Mouse (Mus musculus) gastrocnemius, postnatal 10 days (tissue): ENCODE data around the gene Pth1r. TPM values are rescaled to one million over a fixed set of nuclear protein-coding genes. Genes with fewer than 3 reads are reported as not detected.

Experiments used
- DNase-seq: peaks from one replicate; pipeline ENCODE4 v3.0.0; 2021; ENCODE audit warnings: mixed read lengths
- total RNA-seq, 2 experiments: library from RNA; stranded (reverse); gene quantifications; 2 replicates each; pipeline ENCODE4 v1.2.3; 2021

Pth1r gene
- total RNA-seq, 2 experiments from 2014 or later, result 4.1 to 11.8 TPM

GRCm38 (mm10) chr9:110716775-110717174 is 30.2 kb downstream of the Pth1r start:
- peak; percentile 46 for DNase-seq

GRCm38 (mm10) chr9:110715426-110715825 is 31.5 kb downstream of the Pth1r start:
- DNase-seq, result no peak

- no peak for DNase-seq
Measured at GRCm38 (mm10) chr9:110713389-110713788, 33.6 kb downstream of the Pth1r start.

GRCm38 (mm10) chr9:110712545-110712944 is 34.4 kb downstream of the Pth1r start:
- no peak for DNase-seq

- DNase-seq, result no peak
Measured at GRCm38 (mm10) chr9:110711996-110712395, 34.9 kb downstream of the Pth1r start.

GRCm38 (mm10) chr9:110711532-110711931 is 35.4 kb downstream of the Pth1r start:
- no peak for DNase-seq

- peak; percentile 63 for DNase-seq
Measured at GRCm38 (mm10) chr9:110709640-110710258, 37.2 kb downstream of the Pth1r start.

DNA sequence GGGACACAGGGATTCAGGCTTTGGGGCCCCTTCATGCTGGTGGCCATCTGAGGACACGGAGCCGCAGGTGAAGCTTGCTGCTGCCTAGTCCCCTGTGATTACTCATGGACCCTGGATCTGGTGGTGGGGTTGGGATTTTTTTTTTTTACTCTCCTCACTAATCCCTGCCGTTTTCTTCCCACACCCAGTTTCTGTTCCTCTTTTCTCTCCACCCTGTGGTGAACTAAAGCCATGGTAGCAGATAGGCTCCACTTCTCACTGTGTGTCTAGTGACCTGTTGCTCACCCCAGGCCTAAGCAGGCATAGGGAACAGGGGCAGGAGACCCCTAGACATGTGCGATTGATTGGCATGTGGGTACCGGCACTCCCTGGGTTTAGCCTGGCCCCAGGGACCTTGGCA is 40.2 kb downstream of the Pth1r start:
- DNase-seq, result no peak

- DNase-seq, result no peak
Measured at GRCm38 (mm10) chr9:110703951-110704350, 43.0 kb downstream of the Pth1r start.

- no peak for DNase-seq
Measured at GRCm38 (mm10) chr9:110702848-110703247, 44.1 kb downstream of the Pth1r start.

GRCm38 (mm10) chr9:110701114-110702032 is 45.6 kb downstream of the Pth1r start:
- DNase-seq, result no peak

GRCm38 (mm10) chr9:110699574-110699973 is 47.4 kb downstream of the Pth1r start:
- no peak for DNase-seq

- no peak for DNase-seq
Measured at GRCm38 (mm10) chr9:110697465-110697864, 49.5 kb downstream of the Pth1r start.

DNA sequence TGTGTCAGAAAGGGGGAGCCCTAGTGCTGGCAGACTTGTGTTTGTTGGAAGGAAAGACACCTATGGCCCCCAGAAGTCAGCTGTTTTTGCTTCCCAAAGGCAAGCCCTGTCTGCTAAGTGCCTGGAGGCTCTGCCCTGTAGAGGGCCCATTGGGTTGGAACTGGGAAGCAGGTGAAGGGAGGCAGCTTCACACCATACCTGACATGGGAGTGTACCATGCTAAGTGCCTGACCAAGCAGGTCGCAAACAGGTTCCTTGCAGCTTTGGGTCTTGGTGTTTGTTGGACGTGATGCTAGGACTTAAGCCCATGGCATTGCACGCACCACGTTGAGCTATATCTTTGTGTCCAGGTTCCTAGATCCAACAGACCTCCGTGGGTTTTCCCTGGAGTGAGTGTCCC is 50.5 kb downstream of the Pth1r start:
- no peak for DNase-seq

GRCm38 (mm10) chr9:110695165-110695755 is 51.7 kb downstream of the Pth1r start:
- DNase-seq, result no peak

DNA sequence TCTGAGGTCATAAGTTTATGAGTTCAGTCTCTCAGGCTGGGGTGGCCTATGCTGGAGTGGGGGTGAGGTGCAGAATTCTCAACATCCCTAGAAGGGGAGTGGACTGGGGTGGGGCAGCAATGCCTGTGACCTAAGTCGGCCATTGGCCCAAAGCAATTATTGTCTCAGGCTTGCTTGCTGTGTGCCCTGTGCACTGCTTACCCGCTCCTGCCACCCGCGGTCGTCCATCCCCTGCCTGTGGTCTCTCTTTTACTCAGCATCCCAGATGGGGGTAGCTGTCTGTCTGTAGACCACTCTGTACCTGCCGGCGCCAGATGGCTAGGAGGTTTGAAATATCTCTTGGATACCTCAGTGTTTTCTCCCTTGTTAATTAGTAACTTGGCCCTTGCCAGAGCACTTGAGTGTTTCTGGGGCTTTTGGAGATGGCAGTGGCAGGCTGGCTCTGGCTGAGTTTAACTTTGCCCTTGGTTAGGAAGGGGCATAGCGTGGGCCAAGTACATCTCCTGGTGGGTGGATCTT is 57.6 kb downstream of the Pth1r start:
- no peak for DNase-seq

DNA sequence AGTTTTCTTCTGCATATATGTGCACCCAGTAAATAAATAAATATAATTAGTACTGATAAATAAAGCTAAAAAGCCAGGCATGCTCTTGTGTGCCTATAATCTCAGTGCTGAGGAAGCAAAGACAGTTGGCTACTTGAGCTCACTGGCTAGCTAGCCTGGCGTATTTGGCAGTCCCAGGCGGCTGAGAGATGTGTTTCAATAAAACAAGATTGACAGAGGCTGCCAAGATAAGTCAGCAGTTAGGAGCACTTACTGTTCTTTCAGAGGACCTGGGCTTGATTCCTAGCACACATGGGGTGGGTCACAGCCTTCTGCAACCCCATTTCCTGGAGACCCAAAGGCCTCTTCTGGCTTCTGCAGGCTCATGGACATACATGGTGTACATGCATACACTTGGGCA is 59.1 kb downstream of the Pth1r start:
- DNase-seq, result no peak

DNA sequence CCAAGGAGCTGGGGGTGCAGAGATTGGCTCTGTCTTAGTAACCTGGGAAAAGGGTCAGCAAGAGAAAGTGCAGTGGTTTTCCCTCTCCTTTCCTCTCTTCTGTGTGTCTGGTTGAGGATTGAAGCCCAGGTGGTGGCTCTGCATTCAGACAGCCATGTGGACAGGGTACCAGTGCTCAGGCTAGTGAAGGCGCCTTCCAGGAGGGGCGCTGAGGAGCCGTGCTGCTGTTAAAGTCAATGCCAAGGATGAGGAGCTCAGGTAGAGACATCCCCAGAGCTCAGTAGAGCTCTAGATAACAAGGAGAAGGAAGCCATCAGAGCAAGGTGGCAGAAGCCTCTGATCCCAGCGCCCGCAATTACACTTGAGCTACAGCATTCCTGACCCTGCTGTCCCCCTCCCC is 59.9 kb downstream of the Pth1r start:
- no peak for DNase-seq

DNA sequence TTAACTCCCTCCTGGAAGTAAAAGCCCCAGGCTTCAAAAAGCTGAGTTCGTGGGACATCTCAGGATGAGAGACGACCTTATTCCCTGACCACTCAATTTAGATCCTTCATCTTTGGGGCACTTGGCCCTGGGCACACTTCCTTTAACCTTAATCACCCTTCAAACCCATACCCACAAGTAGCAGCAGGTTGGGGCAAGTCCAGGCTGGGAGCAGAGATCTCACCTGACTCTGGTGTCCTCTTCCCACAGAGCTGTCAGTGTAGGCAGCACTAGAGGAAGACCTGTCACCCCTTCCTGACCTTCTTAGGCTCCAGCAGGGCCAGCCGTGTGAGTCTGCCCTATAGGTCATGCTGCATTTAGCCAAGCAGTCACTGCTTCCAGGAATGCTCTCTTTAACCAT is 60.5 kb downstream of the Pth1r start:
- no peak for DNase-seq

GRCm38 (mm10) chr9:110685591-110685990 is 61.4 kb downstream of the Pth1r start:
- DNase-seq, result no peak

DNA sequence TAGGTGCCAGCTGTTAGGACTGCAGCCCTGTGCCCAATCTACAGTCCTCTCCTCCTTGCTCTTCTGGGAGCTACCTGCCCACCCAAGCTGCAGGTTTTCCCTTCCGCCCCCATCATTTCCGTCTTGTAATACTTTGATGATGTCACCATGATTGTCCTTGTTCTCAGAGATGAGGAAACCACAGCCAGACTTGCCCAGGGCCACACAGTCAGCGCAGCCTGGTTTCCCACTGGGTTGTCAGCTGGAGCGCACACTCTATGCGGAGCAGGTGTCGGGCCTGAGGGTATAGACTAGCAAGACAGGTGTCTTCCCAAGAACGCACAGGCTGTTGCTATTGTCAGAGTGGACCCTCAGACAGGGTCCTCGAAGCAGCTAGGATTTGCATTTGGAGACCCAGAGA is 61.8 kb downstream of the Pth1r start:
- DNase-seq, result no peak

DNA sequence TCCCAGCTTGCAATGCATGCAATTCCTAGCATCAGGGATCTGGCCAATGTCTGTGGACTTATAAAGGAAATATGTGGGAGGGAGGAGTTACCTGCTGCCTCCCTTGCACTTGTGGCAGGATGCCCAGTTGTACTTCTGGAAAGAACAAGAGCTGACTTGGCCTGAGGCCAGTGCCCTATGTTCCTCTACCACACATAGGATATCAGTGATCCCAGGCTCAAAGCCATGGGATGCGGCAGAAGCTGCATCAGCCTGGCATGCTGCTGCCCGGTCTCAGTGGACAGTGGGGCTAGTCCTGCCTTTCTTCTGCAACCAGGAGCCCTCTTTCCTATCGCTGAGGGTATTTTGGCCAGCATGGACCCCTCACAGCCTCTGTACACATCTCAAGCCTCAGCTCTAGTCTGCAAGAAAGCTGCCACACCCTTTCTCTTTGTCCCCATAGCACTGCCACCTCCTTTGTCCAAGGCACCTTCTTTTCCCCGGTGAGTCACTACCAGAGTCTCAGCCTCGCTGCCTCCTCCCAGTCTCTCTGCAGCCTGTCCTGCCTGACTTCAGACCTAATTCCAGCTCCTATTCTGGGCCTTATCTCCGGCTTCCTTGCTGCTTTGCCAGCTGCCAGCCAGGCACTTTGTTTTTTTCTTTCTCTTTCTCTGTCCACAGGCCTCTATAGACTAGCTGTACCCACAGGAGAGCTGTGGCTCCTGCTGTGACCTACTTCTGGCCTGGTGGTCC is 62.7 kb downstream of the Pth1r start:
- DNase-seq, result peak; percentile 39
